Mouse (Mus musculus) brain, embryonic 14.5 days (tissue): ENCODE data around the gene Wdr18. TPM values are rescaled to one million over a fixed set of nuclear protein-coding genes. Genes with fewer than 3 reads are reported as not detected.

ENCODE experiments used
- DNase-seq: peaks from one replicate; pipeline ENCODE4 v3.0.0-alpha.2; 2011; ENCODE audit warnings: low read depth
- CTCF ChIP-seq: fragments of 200-500 bp; IDR thresholded peaks from 2 replicates; pipeline ENCODE4 v1.5.1; 2012; ENCODE audit warnings: inconsistent platforms, mild to moderate bottlenecking, moderate library complexity, borderline replicate concordance; ENCODE audit not compliant: insufficient read depth, insufficient read length; ENCODE audit errors: extremely low read depth
- POLR2A ChIP-seq: fragments of 200-500 bp; IDR thresholded peaks from 2 replicates; pipeline ENCODE4 v1.6.1; 2012; ENCODE audit warnings: mild to moderate bottlenecking, inconsistent platforms, borderline replicate concordance; ENCODE audit not compliant: poor library complexity, insufficient read depth, insufficient read length, severe bottlenecking; ENCODE audit errors: extremely low read depth
- polyA plus RNA-seq: library from polyadenylated mRNA; depleted of rRNA; stranded (reverse); fragments of >200 nt; gene quantifications from 2 replicates; pipeline ENCODE4 v1.2.3, GENCODE M21; 2012; rRNA removed

The Wdr18 gene
- polyA plus RNA-seq, 1 experiment, result 59.7 TPM

GRCm38 (mm10) chr10:80015583-80015982 is 55.6 kb downstream of the Wdr18 start:
- TF ChIP-seq CTCF, result no peak
- no peak for TF ChIP-seq POLR2A
- no peak for DNase-seq

GRCm38 (mm10) chr10:80016511-80016910 is 56.6 kb downstream of the Wdr18 start, which contains the start of gene Arhgap45:
Gene Arhgap45, plus strand, starts transcription at chr10:80016653.
- DNase-seq, result no peak
- TF ChIP-seq CTCF (no peak), POLR2A (no peak)

GRCm38 (mm10) chr10:80016931-80017330 is 57.0 kb downstream of the Wdr18 start:
- no peak for TF ChIP-seq CTCF
- TF ChIP-seq POLR2A, result no peak
- DNase-seq, result no peak

GRCm38 (mm10) chr10:80017361-80017760 is 57.4 kb downstream of the Wdr18 start:
- TF ChIP-seq POLR2A (no peak), CTCF (no peak)
- DNase-seq, result no peak

- TF ChIP-seq CTCF (no peak), POLR2A (no peak)
- DNase-seq, result no peak
Measured at GRCm38 (mm10) chr10:80017771-80018170, 57.8 kb downstream of the Wdr18 start.

- no peak for TF ChIP-seq CTCF
- no peak for TF ChIP-seq POLR2A
- DNase-seq, result no peak
Measured at GRCm38 (mm10) chr10:80018739-80019297, 58.9 kb downstream of the Wdr18 start.

- no peak for DNase-seq
- TF ChIP-seq POLR2A, result no peak
- TF ChIP-seq CTCF, result 0 out of 2 replicates have a peak, but pooled peaks have one; percentile 7
Measured at GRCm38 (mm10) chr10:80019471-80020131, 59.6 kb downstream of the Wdr18 start.

Other genes with a start within 250 kb of the Wdr18 start
- gene Hcn2, start 243.5 kb upstream of the Wdr18 start, polyA plus RNA-seq, result 8.3 and 16.1 TPM in 2 replicates
- gene Polrmt, start 213.6 kb upstream of the Wdr18 start, polyA plus RNA-seq, result 63.0 and 81.6 TPM in 2 replicates
- 0.28 and 0.74 TPM in 2 replicates for gene Fgf22, start 205.1 kb upstream of the Wdr18 start, polyA plus RNA-seq
- 157 and 182 TPM in 2 replicates for gene Rnf126, start 193.2 kb upstream of the Wdr18 start, polyA plus RNA-seq
- gene Fstl3, start 182.9 kb upstream of the Wdr18 start, polyA plus RNA-seq, result 1.7 and 2.2 TPM in 2 replicates
- 0.05 and 0.14 TPM in 2 replicates for gene Prss57, start 169.2 kb upstream of the Wdr18 start, polyA plus RNA-seq
- gene Palm, start 166.6 kb upstream of the Wdr18 start, polyA plus RNA-seq, result 157 and 219 TPM in 2 replicates
- 0.59 and 1.1 TPM in 2 replicates for gene Misp, start 139.2 kb upstream of the Wdr18 start, polyA plus RNA-seq
- gene Ptbp1, start 105.7 kb upstream of the Wdr18 start, polyA plus RNA-seq, result 183 and 194 TPM in 2 replicates
- 18.0 and 28.0 TPM in 2 replicates for gene Prtn3, start 85.7 kb upstream of the Wdr18 start, polyA plus RNA-seq
- 805 and 1,208 TPM in 2 replicates for gene Plppr3, start 85.5 kb upstream of the Wdr18 start, polyA plus RNA-seq
- gene Elane, start 73.9 kb upstream of the Wdr18 start, polyA plus RNA-seq, result 0.28 and 0.49 TPM in 2 replicates
- 0.60 and 0.81 TPM in 2 replicates for gene Cfd, start 69.3 kb upstream of the Wdr18 start, polyA plus RNA-seq
- 84.7 and 92.6 TPM in 2 replicates for gene Med16, start 51.2 kb upstream of the Wdr18 start, polyA plus RNA-seq
- gene Gm26602, start 49.3 kb upstream of the Wdr18 start, polyA plus RNA-seq, result not detected in 2 replicates
- 4.1 and 4.4 TPM in 2 replicates for gene Kiss1r, start 43.2 kb upstream of the Wdr18 start, polyA plus RNA-seq
- gene R3hdm4, start 38.9 kb upstream of the Wdr18 start, polyA plus RNA-seq, result 195 and 197 TPM in 2 replicates
- 5.2 and 7.0 TPM in 2 replicates for gene Arid3a, start 33.1 kb upstream of the Wdr18 start, polyA plus RNA-seq
- 0.20 and 0.38 TPM in 2 replicates for gene Grin3b, start 10.6 kb downstream of the Wdr18 start, polyA plus RNA-seq
- gene Tmem259, start 24.2 kb downstream of the Wdr18 start, polyA plus RNA-seq, result 221 and 337 TPM in 2 replicates
- 21.2 and 30.7 TPM in 2 replicates for gene Cnn2, start 28.4 kb downstream of the Wdr18 start, polyA plus RNA-seq
- 12.2 and 12.7 TPM in 2 replicates for gene Abca7, start 36.3 kb downstream of the Wdr18 start, polyA plus RNA-seq
- 3.4 and 3.8 TPM in 2 replicates for gene Arhgap45, start 56.5 kb downstream of the Wdr18 start, polyA plus RNA-seq
- gene Polr2e, start 79.6 kb downstream of the Wdr18 start, polyA plus RNA-seq, result 216 and 272 TPM in 2 replicates
- gene Gpx4, start 87.0 kb downstream of the Wdr18 start, polyA plus RNA-seq, result 376 and 484 TPM in 2 replicates
- 30.2 and 31.1 TPM in 2 replicates for gene Sbno2, start 145.4 kb downstream of the Wdr18 start, polyA plus RNA-seq
- gene Stk11, start 155.7 kb downstream of the Wdr18 start, polyA plus RNA-seq, result 112 and 127 TPM in 2 replicates
- gene Atp5d, start 178.5 kb downstream of the Wdr18 start, polyA plus RNA-seq, result 445 and 501 TPM in 2 replicates
- gene Cbarp, start 180.7 kb downstream of the Wdr18 start, polyA plus RNA-seq, result 152 and 242 TPM in 2 replicates
- 177 and 213 TPM in 2 replicates for gene Midn, start 188.1 kb downstream of the Wdr18 start, polyA plus RNA-seq
- 381 and 490 TPM in 2 replicates for gene Cirbp, start 205.8 kb downstream of the Wdr18 start, polyA plus RNA-seq
- gene 1600002K03Rik, start 212.8 kb downstream of the Wdr18 start, polyA plus RNA-seq, result 18.5 and 21.2 TPM in 2 replicates
- gene Efna2, start 219.3 kb downstream of the Wdr18 start, polyA plus RNA-seq, result 57.2 and 66.4 TPM in 2 replicates